Mouse (Mus musculus): ENCODE measurements around the gene Telo2.

Gene Telo2

GRCm38 (mm10) chr17:25101338-25101737, 14.4 kb downstream of the Telo2 start:
- DNase-seq (ENCODE audit: low spot score) = no peak

- no peak for DNase-seq (ENCODE audit: low spot score)
These were observed 15.7 kb downstream of the Telo2 start for GRCm38 (mm10) chr17:25100052-25100451.

- DNase-seq (ENCODE audit: low spot score) = no peak
These were observed 19.5 kb downstream of the Telo2 start for GRCm38 (mm10) chr17:25096221-25096620.

GRCm38 (mm10) chr17:25090450-25090849, 25.3 kb downstream of the Telo2 start:
- DNase-seq (ENCODE audit: low spot score) = no peak

- no peak for DNase-seq (ENCODE audit: low spot score)
These were observed 26.6 kb downstream of the Telo2 start for GRCm38 (mm10) chr17:25089158-25089557.

- no peak for DNase-seq (ENCODE audit: low spot score)
These were observed 29.0 kb downstream of the Telo2 start for GRCm38 (mm10) chr17:25086724-25087123.

- DNase-seq (ENCODE audit: low spot score) = no peak
These were observed 30.9 kb downstream of the Telo2 start for GRCm38 (mm10) chr17:25084835-25085385.

- peak; percentile 35 for DNase-seq (ENCODE audit: low spot score)
These were observed 32.3 kb downstream of the Telo2 start, which contains the start of gene Tmem204 for GRCm38 (mm10) chr17:25083444-25083931. Tmem204 (minus strand) TSS chr17:25083591.

GRCm38 (mm10) chr17:25082887-25083286, 32.9 kb downstream of the Telo2 start:
- no peak for DNase-seq (ENCODE audit: low spot score)

- no peak for DNase-seq (ENCODE audit: low spot score)
These were observed 33.5 kb downstream of the Telo2 start for GRCm38 (mm10) chr17:25082081-25082847.

GRCm38 (mm10) chr17:25080960-25081381, 34.8 kb downstream of the Telo2 start:
- DNase-seq (ENCODE audit: low spot score) = peak; percentile 17

GRCm38 (mm10) chr17:25080210-25080609, 35.6 kb downstream of the Telo2 start:
- no peak for DNase-seq (ENCODE audit: low spot score)

GRCm38 (mm10) chr17:25077771-25078372, 37.9 kb downstream of the Telo2 start:
- DNase-seq (ENCODE audit: low spot score) = no peak

- DNase-seq (ENCODE audit: low spot score) = no peak
These were observed 38.9 kb downstream of the Telo2 start for GRCm38 (mm10) chr17:25076906-25077305.

GRCm38 (mm10) chr17:25068690-25069089, 47.1 kb downstream of the Telo2 start:
- DNase-seq (ENCODE audit: low spot score) = no peak

- no peak for DNase-seq (ENCODE audit: low spot score)
These were observed 48.3 kb downstream of the Telo2 start for GRCm38 (mm10) chr17:25067442-25067851.

GRCm38 (mm10) chr17:25066595-25066994, 49.2 kb downstream of the Telo2 start:
- DNase-seq (ENCODE audit: low spot score) = no peak

- no peak for DNase-seq (ENCODE audit: low spot score)
These were observed 50.6 kb downstream of the Telo2 start for GRCm38 (mm10) chr17:25065189-25065588.

- DNase-seq (ENCODE audit: low spot score) = no peak
These were observed 51.4 kb downstream of the Telo2 start for GRCm38 (mm10) chr17:25064351-25064750.

GRCm38 (mm10) chr17:25063872-25064271, 51.9 kb downstream of the Telo2 start:
- no peak for DNase-seq (ENCODE audit: low spot score)

GRCm38 (mm10) chr17:25063261-25063660, 52.5 kb downstream of the Telo2 start:
- DNase-seq (ENCODE audit: low spot score) = no peak

GRCm38 (mm10) chr17:25057041-25057440, 58.7 kb downstream of the Telo2 start:
- no peak for DNase-seq (ENCODE audit: low spot score)

- DNase-seq (ENCODE audit: low spot score) = no peak
These were observed 62.5 kb downstream of the Telo2 start for GRCm38 (mm10) chr17:25053274-25053673.

Measured in urinary bladder, postnatal 25 days (tissue).